Mouse (Mus musculus) hindbrain, embryonic 14.5 days (tissue): ENCODE measurements at regions not wholly inside any gene's neighbourhood (a gene's known extent, or its start where the extent isn't known, plus 50 kb on each side); places are given as distances from the start of the nearest gene placed in this dataset.

Experiments
- ATAC-seq: fragments of 200-750 bp; cut with Nextera tagmentation; 2 replicates; pipeline ENCODE4 v1.8.0; 2017; ENCODE audit warnings: moderate number of reproducible peaks, mild to moderate bottlenecking, moderate TSS enrichment, moderate library complexity; ENCODE audit not compliant: low FRiP score
- DNase-seq: peaks from one replicate; pipeline ENCODE4 v3.0.0-alpha.2; 2015; ENCODE audit warnings: low spot score
- H3K27ac ChIP-seq: fragments of 300-500 bp; sonication (generic); 2 replicates; pipeline ENCODE4 v1.5.1; 2014; ENCODE audit warnings: mild to moderate bottlenecking, moderate library complexity
- H3K27me3 ChIP-seq: fragments of 300-500 bp; sonication (generic); 2 replicates; pipeline ENCODE4 v1.6.1; 2014; ENCODE audit warnings: mild to moderate bottlenecking, low read length, mixed read lengths; ENCODE audit not compliant: control insufficient read depth, insufficient read depth
- H3K36me3 ChIP-seq: fragments of 300-500 bp; sonication (generic); replicated peaks from 2 replicates; pipeline ENCODE4 v1.6.1; 2014; ENCODE audit not compliant: control insufficient read depth, insufficient read depth
- H3K4me1 ChIP-seq: fragments of 300-500 bp; sonication (generic); replicated peaks from 2 replicates; pipeline ENCODE4 v1.6.1; 2014; ENCODE audit warnings: antibody characterized with exemption, low read length, mixed read lengths; ENCODE audit not compliant: control insufficient read depth, insufficient read depth
- H3K4me2 ChIP-seq: fragments of 300-500 bp; sonication (generic); replicated peaks from 2 replicates; pipeline ENCODE4 v1.6.1; 2014; ENCODE audit warnings: mild to moderate bottlenecking, moderate library complexity
- H3K4me3 ChIP-seq: fragments of 300-500 bp; sonication (generic); replicated peaks from 2 replicates; pipeline ENCODE4 v1.5.1; 2014; ENCODE audit warnings: mild to moderate bottlenecking, low read length
- H3K9ac ChIP-seq: fragments of 300-500 bp; sonication (generic); 2 replicates; pipeline ENCODE4 v1.6.1; 2014
- H3K9me3 ChIP-seq: fragments of 300-500 bp; sonication (generic); 2 replicates; pipeline ENCODE4 v1.6.1; 2016; ENCODE audit warnings: low read length; ENCODE audit not compliant: control insufficient read depth
- WGBS: fragments of 180-500 bp; shearing (Covaris S2); extraction: QIAGEN DNeasy Blood & Tissue Kit; methylation state at CpG from one replicate; pipeline ENCODE4 v1.1.7; 2014; 5-methylcytosine and 5-hydroxymethylcytosine counted together

GRCm38 (mm10) chr14:61736384-61737322 lies 129.4 kb downstream of the Kcnrg start:
- WGBS = 23% methylated on average over 16 of the region's 16 CpGs
- ATAC-seq = no peak

GRCm38 (mm10) chr14:61737504-61738040 lies 130.3 kb downstream of the Kcnrg start:
- H3K9me3 ChIP-seq = no peaks in the 10 kb centered on the region
- 83% methylated on average over 6 of the region's 6 CpGs for WGBS
- ATAC-seq = no peak
- no peaks in the 10 kb centered on the region for H3K4me1 ChIP-seq
- no peak overlapping the region for H3K27ac ChIP-seq
- DNase-seq = no peak
- H3K36me3 ChIP-seq = no peaks in the 10 kb centered on the region
- H3K4me2 ChIP-seq = no peak overlapping the region
- H3K4me3 ChIP-seq = no peak overlapping the region
- no peak overlapping the region for H3K9ac ChIP-seq
- no peaks in the 10 kb centered on the region for H3K27me3 ChIP-seq

More at GRCm38 (mm10) chr14:61736384-61737322, 129.4 kb downstream of the Kcnrg start:
- H3K4me2 ChIP-seq = peak overlapping the region; percentile 19; the same call in 1 of the 2 replicates
- no peaks in the 10 kb centered on the region for H3K9me3 ChIP-seq
- H3K4me3 ChIP-seq = no peak overlapping the region
- H3K36me3 ChIP-seq = no peaks in the 10 kb centered on the region
- no peak overlapping the region for H3K27ac ChIP-seq
- H3K4me1 ChIP-seq = no peaks in the 10 kb centered on the region
- H3K9ac ChIP-seq = no peak overlapping the region
- H3K27me3 ChIP-seq = no peaks in the 10 kb centered on the region
- no peak for DNase-seq

- WGBS = 87% methylated on average over 1 of the region's 1 CpGs
- no peaks in the 10 kb centered on the region for H3K36me3 ChIP-seq
- H3K4me3 ChIP-seq = no peak overlapping the region
Measured at GRCm38 (mm10) chr14:61739453-61739852, 132.2 kb downstream of the Kcnrg start.

GRCm38 (mm10) chr14:61743855-61744408 lies 136.7 kb downstream of the Kcnrg start:
- no peak overlapping the region for H3K4me3 ChIP-seq
- no peak overlapping the region for H3K27ac ChIP-seq
- H3K36me3 ChIP-seq = no peaks in the 10 kb centered on the region
- ATAC-seq = no peak
- H3K9ac ChIP-seq = no peak overlapping the region
- no peaks in the 10 kb centered on the region for H3K4me1 ChIP-seq
- no peaks in the 10 kb centered on the region for H3K9me3 ChIP-seq
- WGBS = 39% methylated on average over 4 of the region's 4 CpGs
- no peak overlapping the region for H3K4me2 ChIP-seq
- H3K27me3 ChIP-seq = no peaks in the 10 kb centered on the region
- DNase-seq = no peak

More at GRCm38 (mm10) chr14:61739453-61739852, 132.2 kb downstream of the Kcnrg start:
- ATAC-seq (no peak), DNase-seq (no peak)
- H3K9ac ChIP-seq = no peak overlapping the region
- H3K4me1 ChIP-seq = no peaks in the 10 kb centered on the region
- no peaks in the 10 kb centered on the region for H3K9me3 ChIP-seq
- no peak overlapping the region for H3K4me2 ChIP-seq
- H3K27me3 ChIP-seq = no peaks in the 10 kb centered on the region
- H3K27ac ChIP-seq = no peak overlapping the region

GRCm38 (mm10) chr14:61753421-61753820 lies 146.2 kb downstream of the Kcnrg start:
- ATAC-seq (no peak), DNase-seq (no peak)
- H3K4me2 ChIP-seq = no peak overlapping the region
- peaks cover 11% of the 10 kb centered on the region; the same call in 1 of the 2 replicates for H3K4me1 ChIP-seq
- H3K27ac ChIP-seq = no peak overlapping the region
- H3K36me3 ChIP-seq = no peaks in the 10 kb centered on the region
- H3K27me3 ChIP-seq = no peaks in the 10 kb centered on the region
- no peak overlapping the region for H3K9ac ChIP-seq
- 89% methylated on average over 3 of the region's 3 CpGs for WGBS
- H3K4me3 ChIP-seq = no peak overlapping the region
- no peaks in the 10 kb centered on the region for H3K9me3 ChIP-seq

GRCm38 (mm10) chr14:61756651-61757050 lies 149.4 kb downstream of the Kcnrg start:
- Histone ChIP-seq H3K4me2 (peak overlapping the region; percentile 41; the same call in 1 of the 2 replicates), H3K36me3 (no peaks in the 10 kb centered on the region), H3K9ac (no peak overlapping the region), H3K9me3 (no peaks in the 10 kb centered on the region), H3K4me3 (no peak overlapping the region), H3K4me1 (peaks cover 11% of the 10 kb centered on the region; the same call in 1 of the 2 replicates), H3K27me3 (no peaks in the 10 kb centered on the region), H3K27ac (no peak overlapping the region)
- WGBS = 18% methylated on average over 1 of the region's 1 CpGs
- DNase-seq (no peak), ATAC-seq (no peak)

- Histone ChIP-seq H3K9me3 (no peaks in the 10 kb centered on the region), H3K27ac (no peak overlapping the region), H3K9ac (no peak overlapping the region), H3K4me1 (peaks cover 11% of the 10 kb centered on the region; the same call in 1 of the 2 replicates), H3K36me3 (no peaks in the 10 kb centered on the region), H3K27me3 (no peaks in the 10 kb centered on the region), H3K4me2 (peak overlapping the region; percentile 41), H3K4me3 (no peak overlapping the region)
- WGBS = 11% methylated on average over 14 of the region's 15 CpGs
- ATAC-seq (peak; percentile 57; the same call in 1 of the 2 replicates), DNase-seq (no peak)
Measured at GRCm38 (mm10) chr14:61757086-61757822, 150.0 kb downstream of the Kcnrg start.

- Histone ChIP-seq H3K9me3 (no peaks in the 10 kb centered on the region), H3K4me3 (no peak overlapping the region), H3K4me2 (peak overlapping the region; percentile 41), H3K27ac (no peak overlapping the region), H3K9ac (no peak overlapping the region), H3K4me1 (peaks cover 11% of the 10 kb centered on the region; the same call in 1 of the 2 replicates), H3K36me3 (no peaks in the 10 kb centered on the region), H3K27me3 (no peaks in the 10 kb centered on the region)
- 21% methylated on average over 7 of the region's 7 CpGs for WGBS
- DNase-seq = peak; percentile 61
- no peak for ATAC-seq
Measured at GRCm38 (mm10) chr14:61757823-61758175, 150.5 kb downstream of the Kcnrg start.

GRCm38 (mm10) chr14:61758586-61758985 lies 151.3 kb downstream of the Kcnrg start:
- Histone ChIP-seq H3K4me2 (no peak overlapping the region), H3K9ac (no peak overlapping the region), H3K27ac (no peak overlapping the region), H3K36me3 (no peaks in the 10 kb centered on the region), H3K4me3 (no peak overlapping the region), H3K4me1 (peaks cover 11% of the 10 kb centered on the region; the same call in 1 of the 2 replicates), H3K9me3 (no peaks in the 10 kb centered on the region), H3K27me3 (no peaks in the 10 kb centered on the region)
- DNase-seq (no peak), ATAC-seq (no peak)
- 91% methylated on average over 5 of the region's 5 CpGs for WGBS
